Mouse (Mus musculus) retina, postnatal 1 day (tissue): ENCODE results near the gene Sap30.

Experiments used
- DNase-seq: peaks from one replicate; pipeline ENCODE4 v3.0.0-alpha.2; 2012

Gene Sap30

DNA sequence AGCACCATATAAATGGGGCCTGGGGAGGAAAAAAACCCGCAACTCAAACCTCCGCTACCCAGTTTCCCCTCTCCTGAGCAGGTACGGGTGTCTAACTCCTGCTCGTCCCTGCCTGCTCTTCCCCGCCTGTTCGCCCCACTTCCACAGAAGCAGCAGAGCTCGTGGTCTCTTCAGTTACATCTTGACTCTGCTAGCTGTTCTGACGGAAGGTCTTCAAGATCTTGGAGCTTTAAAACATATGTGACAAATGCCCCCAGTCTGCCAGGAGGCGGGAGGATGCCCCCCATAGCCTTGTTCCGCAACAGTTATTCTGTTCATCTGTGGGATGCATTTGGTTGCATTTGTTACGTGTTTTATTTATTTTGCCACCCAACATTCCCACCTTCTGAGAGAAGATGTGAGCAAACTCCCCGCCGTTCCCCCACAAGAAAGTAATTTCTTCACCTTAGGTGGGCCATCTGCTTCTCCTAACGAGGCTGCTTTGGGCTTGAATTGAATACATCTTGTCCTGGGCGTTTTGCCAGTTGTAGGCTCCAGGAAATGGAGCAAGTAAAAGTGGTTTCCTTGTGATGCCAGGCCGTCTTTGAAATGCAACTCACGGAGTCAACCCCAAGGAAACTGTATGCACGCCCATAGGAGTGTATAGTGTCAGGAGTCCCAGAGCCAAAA lies 51.8 kb downstream of the Sap30 start:
- peak; percentile 29 for DNase-seq

DNA sequence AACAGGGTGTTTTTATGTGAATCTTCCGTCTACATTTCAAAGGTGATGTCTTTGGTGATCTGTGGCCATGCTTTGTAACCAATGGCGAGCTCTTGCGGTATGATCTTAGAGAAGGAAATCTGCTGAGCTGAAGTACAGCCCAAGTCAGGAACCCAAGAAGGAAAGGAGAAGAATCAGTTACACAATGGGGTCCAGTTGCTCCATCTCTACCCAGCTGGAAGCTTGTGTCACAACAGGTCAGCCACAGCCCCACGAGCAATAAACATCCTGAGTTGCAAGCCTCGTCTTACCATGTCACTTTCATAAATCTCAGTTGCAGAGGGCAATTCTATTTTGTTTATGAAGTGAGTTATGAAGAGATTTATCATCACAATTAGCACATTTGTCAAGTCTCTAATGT lies 54.9 kb downstream of the Sap30 start:
- DNase-seq: no peak
